Mouse (Mus musculus): Measurements from ENCODE around the gene Adad2.

Gene Adad2

GRCm38 (mm10) chr8:119617586-119617985 lies 5.0 kb downstream of the Adad2 start:
- DNase-seq, result no peak

GRCm38 (mm10) chr8:119618887-119619286 lies 6.3 kb downstream of the Adad2 start:
- no peak for DNase-seq

- DNase-seq, result no peak
These were observed 7.7 kb downstream of the Adad2 start for GRCm38 (mm10) chr8:119620116-119620840.

- DNase-seq, result no peak
These were observed 8.4 kb downstream of the Adad2 start for GRCm38 (mm10) chr8:119620848-119621465.

GRCm38 (mm10) chr8:119622555-119622954 lies 10.0 kb downstream of the Adad2 start:
- DNase-seq, result no peak

- no peak for DNase-seq
These were observed 10.5 kb downstream of the Adad2 start for GRCm38 (mm10) chr8:119623061-119623460.

- DNase-seq, result no peak
These were observed 11.2 kb downstream of the Adad2 start for GRCm38 (mm10) chr8:119623744-119624143.

GRCm38 (mm10) chr8:119624916-119625315 lies 12.4 kb downstream of the Adad2 start:
- DNase-seq, result no peak

GRCm38 (mm10) chr8:119625788-119626187 lies 13.2 kb downstream of the Adad2 start:
- no peak for DNase-seq

GRCm38 (mm10) chr8:119627199-119627598 lies 14.7 kb downstream of the Adad2 start:
- DNase-seq, result no peak

GRCm38 (mm10) chr8:119627613-119628359 lies 15.2 kb downstream of the Adad2 start:
- no peak for DNase-seq

GRCm38 (mm10) chr8:119630841-119631240 lies 18.3 kb downstream of the Adad2 start:
- no peak for DNase-seq

GRCm38 (mm10) chr8:119632246-119632645 lies 19.7 kb downstream of the Adad2 start:
- no peak for DNase-seq

GRCm38 (mm10) chr8:119632909-119633308 lies 20.4 kb downstream of the Adad2 start:
- DNase-seq, result no peak

GRCm38 (mm10) chr8:119634616-119635336 lies 22.2 kb downstream of the Adad2 start:
- DNase-seq, result no peak

- no peak for DNase-seq
These were observed 22.8 kb downstream of the Adad2 start, which contains the start of gene Kcng4 for GRCm38 (mm10) chr8:119635378-119635777. Gene Kcng4, minus strand, starts transcription at chr8:119635680.

- no peak for DNase-seq
These were observed 23.4 kb downstream of the Adad2 start for GRCm38 (mm10) chr8:119635958-119636357.

GRCm38 (mm10) chr8:119636766-119637165 lies 24.2 kb downstream of the Adad2 start:
- no peak for DNase-seq

- DNase-seq, result no peak
These were observed 24.8 kb downstream of the Adad2 start for GRCm38 (mm10) chr8:119637381-119637780.

GRCm38 (mm10) chr8:119638261-119638660 lies 25.7 kb downstream of the Adad2 start:
- DNase-seq, result no peak

GRCm38 (mm10) chr8:119639798-119640197 lies 27.3 kb downstream of the Adad2 start:
- DNase-seq, result no peak

- DNase-seq, result no peak
These were observed 28.5 kb downstream of the Adad2 start for GRCm38 (mm10) chr8:119641058-119641457.

- DNase-seq, result peak; percentile 37
These were observed 30.4 kb downstream of the Adad2 start for GRCm38 (mm10) chr8:119642960-119643359.

Data from cerebellum, adult 9-10 months (tissue).